Comparison of ENCODE assay signal across 19 mouse cellular contexts in genomic region chr1:156676596-156676995, GRCm38 (mm10). TPM values are rescaled to one million over a fixed set of nuclear protein-coding genes. Genes with fewer than 3 reads are reported as not detected.
A peak's percentile ranks its signal among the peaks of the same experiment; 100 is the strongest.
DNase-seq lines count a peak whose midpoint lies in the region; ATAC-seq and TF ChIP-seq lines count a peak whose summit lies in the region.
"Had no signal": no experiment of that assay in that cellular context is flagged by ENCODE, and none has a peak within 500 bp of the region (broad histone marks: within the 10 kb centered on the region; RNA-seq: fewer than 3 reads in every experiment).

No protein-coding gene starts in this region.

- no peaks in the 10 kb centered on the region for H3K9me3 ChIP-seq in ES-E14 (ENCODE audit: control insufficient read depth, insufficient read depth, low read depth, low read length)
- no peaks in the 10 kb centered on the region for H3K9me3 ChIP-seq in kidney, embryonic 15.5 days (replicated peaks)
- H3K9me3 ChIP-seq: embryonic facial prominence, embryonic 13.5 days; forebrain, embryonic 13.5 days; heart, embryonic 10.5 days; limb, embryonic 10.5 days; stomach, embryonic 15.5 days had no signal

- H3K27ac ChIP-seq in ES-E14 (ENCODE audit: insufficient read depth, low read depth, low read length, poor library complexity, severe bottlenecking), result no peak overlapping the region
- H3K27ac ChIP-seq in kidney, embryonic 15.5 days, result no peak overlapping the region
- H3K27ac ChIP-seq: embryonic facial prominence, embryonic 13.5 days; forebrain, embryonic 13.5 days; gastrocnemius, adult 2 months; heart, embryonic 10.5 days; hindbrain, embryonic 14.5 days; kidney, postnatal 0 days; limb, embryonic 10.5 days; stomach, embryonic 15.5 days had no signal

- DNase-seq in cerebellum, adult 9-11 months, result peak; percentile 43
- no peak for DNase-seq in cerebellum, adult 11 months
- peak; percentile 39 for DNase-seq in heart, postnatal 4 days
- no peak for DNase-seq in heart, postnatal 25 days (ENCODE audit: low spot score)
- no peak for DNase-seq in ES-E14 (ENCODE audit: low read depth, low spot score)
- DNase-seq in adipocyte (ENCODE audit: low spot score), result peak; percentile 29
- DNase-seq: thymus, adult 18-20 months had no signal

- H3K27me3 ChIP-seq in kidney, embryonic 15.5 days, result no peaks in the 10 kb centered on the region
- H3K27me3 ChIP-seq: forebrain, embryonic 13.5 days; stomach, embryonic 15.5 days had no signal

- H3K36me3 ChIP-seq in ES-E14 (ENCODE audit: control insufficient read depth, insufficient read depth, low read length, poor library complexity, severe bottlenecking), result 0 out of 2 replicates have a peak, but pooled peaks cover 4% of the 10 kb centered on the region
- H3K36me3 ChIP-seq in kidney, embryonic 15.5 days, result peaks cover 26% of the 10 kb centered on the region

- ATAC-seq in kidney, embryonic 15.5 days (replicated peaks; ENCODE audit: low FRiP score), result no peak
- ATAC-seq: forebrain, embryonic 13.5 days; inflammation-experienced regulatory T-cells, adult 6 months had no signal

- WGBS in kidney, embryonic 15.5 days, result 80% methylated on average over 5 of the region's 5 CpGs

- H3K4me3 ChIP-seq in ES-E14 (ENCODE audit: insufficient read depth in 1 of 2, low read depth in 1 of 2, low read length in 2 of 2, poor library complexity in 1 of 2, severe bottlenecking in 1 of 2), result no peak overlapping the region
- H3K4me3 ChIP-seq in kidney, embryonic 15.5 days (replicated peaks), result no peak overlapping the region
- H3K4me3 ChIP-seq: embryonic facial prominence, embryonic 13.5 days; erythroblast, embryonic 14.5 days; forebrain, embryonic 13.5 days; gastrocnemius, adult 2 months; heart, embryonic 10.5 days; limb, embryonic 10.5 days; stomach, embryonic 15.5 days had no signal

- intact Hi-C loops in heart, postnatal 25 days (cut with DNase I), result loop anchor here (1.0 to 5.0 kb wide), 2 partner anchors 36 to 139 kb away; no protein-coding TSS in a partner anchor

- in situ Hi-C loops in ES-E14 (cut with MboI; ENCODE audit: low sequenced_read_pairs in 2 of 2, unreplicated experiment in 2 of 2), result no loop called here

- H3K4me2 ChIP-seq in kidney, embryonic 15.5 days, result no peak overlapping the region
- H3K4me2 ChIP-seq: embryonic facial prominence, embryonic 13.5 days; forebrain, embryonic 13.5 days; hindbrain, embryonic 14.5 days; midbrain, embryonic 11.5 days; stomach, embryonic 15.5 days had no signal

- H3K4me1 ChIP-seq in ES-E14 (ENCODE audit: control insufficient read depth in 2 of 2, insufficient read depth in 2 of 2, low read length in 2 of 2, poor library complexity in 1 of 2), result peaks cover 5 to 9% of the 10 kb centered on the region in 2 experiments; a peak in 2 of 4 replicates
- H3K4me1 ChIP-seq in kidney, embryonic 15.5 days, result peaks cover 20% of the 10 kb centered on the region

- no peak overlapping the region for H3K9ac ChIP-seq in ES-E14 (ENCODE audit: insufficient read depth, low read depth, low read length, poor library complexity, severe bottlenecking)
- H3K9ac ChIP-seq in kidney, embryonic 15.5 days, result no peak overlapping the region
- H3K9ac ChIP-seq: embryonic facial prominence, embryonic 13.5 days; forebrain, embryonic 13.5 days; hindbrain, embryonic 14.5 days; stomach, embryonic 15.5 days had no signal

TF ChIP-seq in ES-E14, 5 proteins besides CTCF, POLR2A, EP300 and RAD21:
- TF ChIP-seq ZC3H11A (IDR thresholded peaks at IDR 0.05; ENCODE audit: borderline replicate concordance, low read depth, low read length) (no peak), CHD2 (IDR thresholded peaks at IDR 0.05; ENCODE audit: low read depth, low read length) (no peak), MAFK (IDR thresholded peaks at IDR 0.05; ENCODE audit: insufficient read depth, low read depth, low read length) (no peak), ZNF384 (IDR thresholded peaks at IDR 0.05; ENCODE audit: low read depth, low read length) (0 out of 2 replicates have a peak, but pooled peaks have one; percentile 2), HCFC1 (IDR thresholded peaks at IDR 0.05; ENCODE audit: borderline replicate concordance, insufficient read depth, low read length) (no peak)

RNA-seq across cellular contexts. Expression of gene Tor3a, which starts 2.4 kb away (rescaled TPM):
- 10 to 100 TPM; 10.1 to 12.9 TPM for total RNA-seq in heart, postnatal 4 days (2021)
- 10 to 100 TPM in 1 of 2 experiments, 1 to 10 TPM in 1; 9.2 to 10.6 TPM for total RNA-seq in heart, postnatal 25 days (2021)
- total RNA-seq in ES-E14 (2012; rRNA removed), result 17.2 and 38.2 TPM in 2 replicates
- polyA plus RNA-seq in kidney, embryonic 15.5 days (2015; fragmentation: Nextera tagmentation; extraction: Ambion mirVana), result 16.8 and 17.8 TPM in 2 replicates
- polyA plus RNA-seq: erythroblast, embryonic 14.5 days had no signal

RNA-seq across cellular contexts. Expression of gene Fam20b, which starts 42.3 kb away (rescaled TPM):
- 10 to 100 TPM; 52.3 to 54.3 TPM for total RNA-seq in heart, postnatal 4 days (2021)
- total RNA-seq in heart, postnatal 25 days (2021), result 10 to 100 TPM; 48.1 to 51.9 TPM
- 20.1 and 22.2 TPM in 2 replicates for total RNA-seq in ES-E14 (2012; rRNA removed)
- 32.0 and 33.5 TPM in 2 replicates for polyA plus RNA-seq in kidney, embryonic 15.5 days (2015; fragmentation: Nextera tagmentation; extraction: Ambion mirVana)

Comparison
In these comparisons a context has a peak if more than half of its experiments do, and no peak if none do; other contexts are left out.
1. DNase-seq: peak in cerebellum, adult 9-11 months (single experiment), heart, postnatal 4 days (single experiment) and adipocyte (single experiment); none in cerebellum, adult 11 months (single experiment), heart, postnatal 25 days (single experiment) and ES-E14 (single experiment).